ENCODE assay signal across 25 mouse cellular contexts in genomic region chr7:111827337-111827736, GRCm38 (mm10). TPM values are rescaled to one million over a fixed set of nuclear protein-coding genes. Genes with fewer than 3 reads are reported as not detected.
DNase-seq lines count a peak whose midpoint lies in the region; ATAC-seq and TF ChIP-seq lines count a peak whose summit lies in the region.
"Had no signal": no experiment of that assay in that cellular context is flagged by ENCODE, and none has a peak within 500 bp of the region (broad histone marks: within the 10 kb centered on the region; RNA-seq: fewer than 3 reads in every experiment).

No protein-coding gene starts in this region.

- no peaks in the 10 kb centered on the region for H3K9me3 ChIP-seq in heart, embryonic 12.5 days (replicated peaks)
- H3K9me3 ChIP-seq: embryonic facial prominence, embryonic 10.5 days; forebrain, embryonic 15.5 days; heart, embryonic 15.5 days; hindbrain, embryonic 12.5 days; limb, embryonic 15.5 days; midbrain, embryonic 13.5 days; neural tube, embryonic 13.5 days had no signal

- no peak for TF ChIP-seq POLR2A in heart, adult 2 months (IDR thresholded peaks at IDR 0.05; ENCODE audit: insufficient read depth, low read depth, low read length)
- no peak for TF ChIP-seq POLR2A in kidney, adult 2 months (IDR thresholded peaks at IDR 0.05; ENCODE audit: low read depth, low read length)

- no peaks in the 10 kb centered on the region for H3K4me1 ChIP-seq in heart, adult 2 months (ENCODE audit: control insufficient read depth, insufficient read depth, low read length)
- H3K4me1 ChIP-seq in heart, embryonic 12.5 days (replicated peaks) = no peaks in the 10 kb centered on the region
- H3K4me1 ChIP-seq in brown adipose tissue, adult 24 weeks (ENCODE audit: control insufficient read depth, insufficient read depth, insufficient read length, low read length) = peaks cover 3% of the 10 kb centered on the region
- H3K4me1 ChIP-seq in kidney, adult 2 months (ENCODE audit: control insufficient read depth, insufficient read depth, low read length) = no peaks in the 10 kb centered on the region
- H3K4me1 ChIP-seq: embryonic facial prominence, embryonic 10.5 days; forebrain, embryonic 15.5 days; heart, embryonic 15.5 days; hindbrain, embryonic 12.5 days; limb, embryonic 15.5 days; midbrain, embryonic 13.5 days; neural tube, embryonic 13.5 days had no signal

- no peak overlapping the region for H3K4me3 ChIP-seq in heart, adult 2 months
- H3K4me3 ChIP-seq in heart, embryonic 12.5 days = no peak overlapping the region
- H3K4me3 ChIP-seq in brown adipose tissue, adult 24 weeks (ENCODE audit: insufficient read depth, low read depth, low read length) = no peak overlapping the region
- no peak overlapping the region for H3K4me3 ChIP-seq in kidney, adult 2 months (ENCODE audit: insufficient read depth, low read depth, low read length)
- H3K4me3 ChIP-seq: embryonic facial prominence, embryonic 10.5 days; forebrain, embryonic 15.5 days; heart, embryonic 15.5 days; hindbrain, embryonic 12.5 days; limb, embryonic 15.5 days; midbrain, embryonic 13.5 days; neural tube, embryonic 13.5 days had no signal

- DNase-seq in adrenal gland, adult 8-10 months = peak; percentile 8
- DNase-seq in adrenal gland, postnatal 4 days (ENCODE audit: low spot score in 2 of 2) = no peak
- peak; percentile 24 to 40 for DNase-seq in heart, adult 2 months
- DNase-seq in skeletal muscle tissue, adult 2 months (ENCODE audit: low read depth, low spot score) = peak; percentile 8
- DNase-seq in kidney, adult 2 months = no peak
- DNase-seq in embryo, embryonic 10 days (ENCODE audit: low spot score) = no peak
- DNase-seq: cerebellum, adult 18-20 months; kidney, adult 9 months; kidney, postnatal 25 days; liver, postnatal 0 days; lung, postnatal 10 days; spleen, adult 18-20 months; thymus, adult 18-20 months had no signal

- ATAC-seq in heart, embryonic 12.5 days (ENCODE audit: insufficient number of reproducible peaks, low FRiP score) = no peak
- ATAC-seq: forebrain, embryonic 15.5 days; inflammation-experienced regulatory T-cells, adult 6 months; liver, postnatal 0 days; midbrain, embryonic 13.5 days had no signal

- intact Hi-C loops in heart, adult 2 months (cut with DNase I) = no loop called here

- TF ChIP-seq CTCF in heart, adult 2 months (IDR thresholded peaks at IDR 0.05) = no peak
- no peak for TF ChIP-seq CTCF in kidney, adult 2 months (conservative IDR thresholded peaks at IDR 0.05; ENCODE audit: insufficient read depth, insufficient read length, low read depth, low read length)

- H3K79me2 ChIP-seq in heart, adult 2 months (replicated peaks; ENCODE audit: control insufficient read depth, insufficient read depth, low read length) = no peaks in the 10 kb centered on the region

- H3K4me2 ChIP-seq in heart, embryonic 12.5 days = no peak overlapping the region
- H3K4me2 ChIP-seq: forebrain, embryonic 15.5 days; heart, embryonic 15.5 days; hindbrain, embryonic 12.5 days; limb, embryonic 15.5 days; midbrain, embryonic 13.5 days; neural tube, embryonic 13.5 days had no signal

- H3K27ac ChIP-seq in heart, adult 2 months = no peak overlapping the region
- no peak overlapping the region for H3K27ac ChIP-seq in heart, embryonic 12.5 days (ENCODE audit: poor library complexity, severe bottlenecking)
- H3K27ac ChIP-seq in brown adipose tissue, adult 24 weeks (replicated peaks; ENCODE audit: low read depth, low read length) = peak overlapping the region; percentile 39; the same call in 1 of the 2 replicates
- no peak overlapping the region for H3K27ac ChIP-seq in kidney, adult 2 months (ENCODE audit: insufficient read depth, low read depth, low read length)
- H3K27ac ChIP-seq: embryonic facial prominence, embryonic 10.5 days; forebrain, embryonic 15.5 days; heart, embryonic 15.5 days; hindbrain, embryonic 12.5 days; limb, embryonic 15.5 days; midbrain, embryonic 13.5 days; neural tube, embryonic 13.5 days had no signal

- no peaks in the 10 kb centered on the region for H3K36me3 ChIP-seq in heart, adult 2 months (ENCODE audit: control insufficient read depth, insufficient read depth, low read length)
- no peaks in the 10 kb centered on the region for H3K36me3 ChIP-seq in heart, embryonic 12.5 days
- H3K36me3 ChIP-seq in kidney, adult 2 months (ENCODE audit: control insufficient read depth, insufficient read depth, low read length) = no peaks in the 10 kb centered on the region
- H3K36me3 ChIP-seq: embryonic facial prominence, embryonic 10.5 days; forebrain, embryonic 15.5 days; G1E; heart, embryonic 15.5 days; hindbrain, embryonic 12.5 days; limb, embryonic 15.5 days; midbrain, embryonic 13.5 days; neural tube, embryonic 13.5 days had no signal

- H3K27me3 ChIP-seq in heart, adult 2 months (ENCODE audit: control insufficient read depth, insufficient read depth, low read length) = no peaks in the 10 kb centered on the region
- peaks cover 5% of the 10 kb centered on the region for H3K27me3 ChIP-seq in heart, embryonic 12.5 days (replicated peaks)
- no peaks in the 10 kb centered on the region for H3K27me3 ChIP-seq in kidney, adult 2 months (replicated peaks; ENCODE audit: control insufficient read depth, insufficient read depth, low read length)
- H3K27me3 ChIP-seq: forebrain, embryonic 15.5 days; heart, embryonic 15.5 days; hindbrain, embryonic 12.5 days; limb, embryonic 15.5 days; midbrain, embryonic 13.5 days; neural tube, embryonic 13.5 days had no signal

- no peak overlapping the region for H3K9ac ChIP-seq in heart, adult 2 months (ENCODE audit: low read depth, low read length)
- H3K9ac ChIP-seq in heart, embryonic 12.5 days = no peak overlapping the region
- H3K9ac ChIP-seq: forebrain, embryonic 15.5 days; heart, embryonic 15.5 days; hindbrain, embryonic 12.5 days; limb, embryonic 15.5 days; liver, postnatal 0 days; midbrain, embryonic 13.5 days; neural tube, embryonic 13.5 days had no signal

- 72% methylated on average over 1 of the region's 1 CpGs for WGBS in heart, adult 2 months
- 72% methylated on average over 1 of the region's 1 CpGs for WGBS in heart, embryonic 12.5 days
- 94% methylated on average over 1 of the region's 1 CpGs for WGBS in kidney, adult 2 months

- no peak for TF ChIP-seq EP300 in heart, adult 2 months (IDR thresholded peaks at IDR 0.05; ENCODE audit: insufficient read depth, low read depth, low read length)

RNA-seq across cellular contexts. Expression of gene Galnt18, which starts 47.6 kb away (rescaled TPM):
- 10 to 100 TPM; 15.8 to 23.0 (median 20.3) TPM for total RNA-seq in adrenal gland, adult 8-10 months (2022)
- 10 to 100 TPM; 27.9 to 33.5 TPM for total RNA-seq in adrenal gland, postnatal 4 days (2021)
- total RNA-seq in heart, adult 2 months (2021) = 10 to 100 TPM; 11.4 to 13.6 TPM
- polyA plus RNA-seq in heart, adult 2 months (2012; rRNA removed) = 12.1 and 16.6 TPM in 2 replicates
- polyA plus RNA-seq in heart, embryonic 12.5 days (2016; fragmentation: Nextera tagmentation; extraction: Ambion mirVana) = 11.1 and 11.5 TPM in 2 replicates
- 6.1 and 7.7 TPM in 2 replicates for polyA plus RNA-seq in brown adipose tissue, adult 24 weeks (2012; ENCODE audit: insufficient read depth, insufficient read length, missing spikeins)
- 34.9 and 38.8 TPM in 2 replicates for polyA plus RNA-seq in kidney, adult 2 months (2012; rRNA removed)
- total RNA-seq: G1E; megakaryocyte, adult 5-6 weeks had no signal
- polyA plus RNA-seq: G1E; inflammation-experienced regulatory T-cells, adult 6 months had no signal

Comparison
In these comparisons a context has a peak if more than half of its experiments do, and no peak if none do; other contexts are left out.
1. DNase-seq: peak in adrenal gland, adult 8-10 months (single experiment), heart, adult 2 months (2 of 2) and skeletal muscle tissue, adult 2 months (single experiment); none in adrenal gland, postnatal 4 days (0 of 2), kidney, adult 2 months (single experiment) and embryo, embryonic 10 days (single experiment).